In the genomic region with DNA sequence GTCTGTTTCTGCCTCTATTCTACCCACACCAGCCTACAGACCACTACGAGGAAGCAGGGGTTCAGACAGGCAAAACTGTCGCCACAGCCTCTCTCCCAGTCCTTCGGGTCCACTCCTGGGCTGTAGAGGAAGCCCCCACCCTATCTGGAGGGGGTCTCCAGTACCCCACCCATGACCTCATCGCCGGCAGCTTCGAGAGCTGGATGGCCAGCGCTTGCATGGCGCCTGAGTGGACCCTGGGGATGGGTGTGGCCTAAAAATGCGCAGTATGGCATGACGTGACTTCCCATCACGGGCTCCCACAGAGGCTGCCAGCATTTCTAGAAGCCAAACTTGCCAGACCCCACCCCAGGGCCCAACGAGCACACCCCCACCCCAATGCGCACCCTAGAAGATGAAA, we compare ENCODE assay signal across 12 mouse cellular contexts. TPM values are rescaled to one million over a fixed set of nuclear protein-coding genes. Genes with fewer than 3 reads are reported as not detected.
DNase-seq lines count a peak whose midpoint lies in the region; ATAC-seq and TF ChIP-seq lines count a peak whose summit lies in the region.
"Had no signal": no experiment of that assay in that cellular context is flagged by ENCODE, and none has a peak within 500 bp of the region (broad histone marks: within the 10 kb centered on the region; RNA-seq: fewer than 3 reads in every experiment).

No protein-coding gene starts in this region.

- TF ChIP-seq EP300 in heart, postnatal 0 days (IDR thresholded peaks at IDR 0.05; ENCODE audit: low read depth): no peak

- peak; percentile 71 for DNase-seq in gastrocnemius, adult 2 months
- DNase-seq in heart, postnatal 0 days (ENCODE audit: low spot score): no peak
- DNase-seq in layer of hippocampus, postnatal 14 days (ENCODE audit: low spot score in 2 of 2): no peak
- no peak for DNase-seq in frontal cortex, postnatal 14 days (ENCODE audit: low spot score in 2 of 2)
- DNase-seq in cerebellum, postnatal 4 days (ENCODE audit: low spot score in 2 of 2): no peak
- DNase-seq: kidney, adult 9 months; thymus, postnatal 4 days had no signal

- intact Hi-C loops in gastrocnemius, adult 2 months (cut with DNase I): no loop called here

- H3K9ac ChIP-seq in embryonic facial prominence, embryonic 13.5 days: no peak overlapping the region
- H3K9ac ChIP-seq in heart, postnatal 0 days (replicated peaks; ENCODE audit: low read depth, low read length): no peak overlapping the region
- H3K9ac ChIP-seq in lung, embryonic 16.5 days (ENCODE audit: low read length): peak overlapping the region; percentile 50
- no peak overlapping the region for H3K9ac ChIP-seq in midbrain, embryonic 15.5 days

- H3K9me3 ChIP-seq in embryonic facial prominence, embryonic 13.5 days: no peaks in the 10 kb centered on the region
- no peaks in the 10 kb centered on the region for H3K9me3 ChIP-seq in heart, postnatal 0 days (replicated peaks; ENCODE audit: control insufficient read depth, low read length)
- H3K9me3 ChIP-seq in lung, embryonic 16.5 days (ENCODE audit: control insufficient read depth, low read length): no peaks in the 10 kb centered on the region
- no peaks in the 10 kb centered on the region for H3K9me3 ChIP-seq in midbrain, embryonic 15.5 days

- H3K4me1 ChIP-seq in embryonic facial prominence, embryonic 13.5 days: peaks cover 28% of the 10 kb centered on the region
- H3K4me1 ChIP-seq in heart, postnatal 0 days (ENCODE audit: control insufficient read depth, insufficient read depth): 0 out of 2 replicates have a peak, but pooled peaks cover 8% of the 10 kb centered on the region
- H3K4me1 ChIP-seq in lung, embryonic 16.5 days (replicated peaks; ENCODE audit: control insufficient read depth, insufficient read depth, low read length): peaks cover 17% of the 10 kb centered on the region
- H3K4me1 ChIP-seq in midbrain, embryonic 15.5 days: no peaks in the 10 kb centered on the region

- H3K4me2 ChIP-seq in embryonic facial prominence, embryonic 13.5 days: peak overlapping the region; percentile 49
- peak overlapping the region; percentile 53 for H3K4me2 ChIP-seq in heart, postnatal 0 days (ENCODE audit: low read depth, low read length)
- H3K4me2 ChIP-seq in lung, embryonic 16.5 days (ENCODE audit: low read depth, low read length): peak overlapping the region; percentile 56
- H3K4me2 ChIP-seq in midbrain, embryonic 15.5 days: no peak overlapping the region

- H3K4me3 ChIP-seq in embryonic facial prominence, embryonic 13.5 days: peak overlapping the region; percentile 21
- H3K4me3 ChIP-seq in gastrocnemius, adult 2 months: peak overlapping the region; percentile 53
- 0 out of 2 replicates have a peak overlapping the region, but pooled peaks have one; percentile 38 for H3K4me3 ChIP-seq in heart, postnatal 0 days (ENCODE audit: low read depth, low read length)
- peak overlapping the region; percentile 49 for H3K4me3 ChIP-seq in lung, embryonic 16.5 days (ENCODE audit: low read length)
- H3K4me3 ChIP-seq in midbrain, embryonic 15.5 days: no peak overlapping the region

- H3K27ac ChIP-seq in embryonic facial prominence, embryonic 13.5 days: no peak overlapping the region
- H3K27ac ChIP-seq in gastrocnemius, adult 2 months: peak overlapping the region; percentile 58
- peak overlapping the region; percentile 20; the same call in 1 of the 2 replicates for H3K27ac ChIP-seq in heart, postnatal 0 days (ENCODE audit: low read depth)
- H3K27ac ChIP-seq in lung, embryonic 16.5 days (ENCODE audit: low read length): peak overlapping the region; percentile 81
- no peak overlapping the region for H3K27ac ChIP-seq in midbrain, embryonic 15.5 days

- 82% methylated on average over 13 of the region's 13 CpGs for WGBS in embryonic facial prominence, embryonic 13.5 days
- 77% methylated on average over 13 of the region's 13 CpGs for WGBS in heart, postnatal 0 days
- 56% methylated on average over 13 of the region's 13 CpGs for WGBS in lung, embryonic 16.5 days
- WGBS in midbrain, embryonic 15.5 days: 94% methylated on average over 13 of the region's 13 CpGs

- ATAC-seq in embryonic facial prominence, embryonic 13.5 days (ENCODE audit: insufficient number of reproducible peaks, insufficient read depth, low FRiP score, low TSS enrichment, low read depth): no peak
- ATAC-seq in heart, postnatal 0 days (ENCODE audit: insufficient read depth, low read depth): no peak; the same call in 1 of the 2 replicates
- peak; percentile 66 for ATAC-seq in lung, embryonic 16.5 days (ENCODE audit: low read depth)
- ATAC-seq in midbrain, embryonic 15.5 days (replicated peaks): no peak; the same call in 1 of the 2 replicates

- 0 out of 2 replicates have a peak, but pooled peaks cover 6% of the 10 kb centered on the region for H3K27me3 ChIP-seq in embryonic facial prominence, embryonic 13.5 days
- no peaks in the 10 kb centered on the region for H3K27me3 ChIP-seq in heart, postnatal 0 days (ENCODE audit: control insufficient read depth, insufficient read depth, low read length)
- H3K27me3 ChIP-seq in lung, embryonic 16.5 days (ENCODE audit: control insufficient read depth, insufficient read depth, low read depth, low read length): no peaks in the 10 kb centered on the region
- H3K27me3 ChIP-seq in midbrain, embryonic 15.5 days (replicated peaks): no peaks in the 10 kb centered on the region

- no peak for TF ChIP-seq CTCF in gastrocnemius, adult 2 months (IDR thresholded peaks at IDR 0.05)
- no peak for TF ChIP-seq CTCF in heart, postnatal 0 days (IDR thresholded peaks at IDR 0.05; ENCODE audit: low read depth)

- H3K36me3 ChIP-seq in embryonic facial prominence, embryonic 13.5 days: no peaks in the 10 kb centered on the region
- H3K36me3 ChIP-seq in heart, postnatal 0 days (replicated peaks; ENCODE audit: control insufficient read depth, insufficient read depth, low read length): no peaks in the 10 kb centered on the region
- no peaks in the 10 kb centered on the region for H3K36me3 ChIP-seq in lung, embryonic 16.5 days (ENCODE audit: control insufficient read depth, insufficient read depth, low read length)
- H3K36me3 ChIP-seq in midbrain, embryonic 15.5 days (replicated peaks): no peaks in the 10 kb centered on the region

RNA-seq across cellular contexts. Expression of a gene that starts 2.0 kb away (rescaled TPM):
- 7.8 and 8.2 TPM in 2 replicates for polyA plus RNA-seq in embryonic facial prominence, embryonic 13.5 days (2015; fragmentation: Nextera tagmentation; extraction: Ambion mirVana)
- 1 to 10 TPM in 1 of 2 experiments, under 1 TPM in 1; 0.51 to 1.4 TPM for total RNA-seq in gastrocnemius, adult 2 months (2021)
- total RNA-seq in heart, postnatal 0 days (2014; rRNA removed; ENCODE audit: low replicate concordance): 0.88 and 2.2 TPM in 2 replicates
- 5.8 and 6.1 TPM in 2 replicates for polyA plus RNA-seq in heart, postnatal 0 days (2015; fragmentation: Nextera tagmentation; extraction: Ambion mirVana)
- 45.5 and 47.8 TPM in 2 replicates for polyA plus RNA-seq in lung, embryonic 16.5 days (2015; fragmentation: Nextera tagmentation; extraction: Ambion mirVana)
- 1 to 10 TPM in 1 of 2 experiments, under 1 TPM in 1; 0.71 to 1.3 TPM for total RNA-seq in layer of hippocampus, postnatal 14 days (2021)
- 1.1 and 1.2 TPM in 2 replicates for polyA plus RNA-seq in midbrain, embryonic 15.5 days (2015; fragmentation: Nextera tagmentation; extraction: Ambion mirVana)
- total RNA-seq: MEL; neutrophil, adult 5-6 weeks had no signal

Comparison
In these comparisons a context has a peak if more than half of its experiments do, and no peak if none do; other contexts are left out.
1. H3K27ac ChIP-seq: peak in gastrocnemius, adult 2 months (single experiment), heart, postnatal 0 days (single experiment) and lung, embryonic 16.5 days (single experiment); none in embryonic facial prominence, embryonic 13.5 days (single experiment) and midbrain, embryonic 15.5 days (single experiment).